Mouse (Mus musculus): Measurements from ENCODE around the gene Ksr1. TPM values are rescaled to one million over a fixed set of nuclear protein-coding genes. Genes with fewer than 3 reads are reported as not detected.
A peak's percentile ranks its signal among the peaks of the same experiment; 100 is the strongest.

Gene Ksr1
- polyA plus RNA-seq, 1 experiment from 2014 or later = 8.6 TPM

DNA sequence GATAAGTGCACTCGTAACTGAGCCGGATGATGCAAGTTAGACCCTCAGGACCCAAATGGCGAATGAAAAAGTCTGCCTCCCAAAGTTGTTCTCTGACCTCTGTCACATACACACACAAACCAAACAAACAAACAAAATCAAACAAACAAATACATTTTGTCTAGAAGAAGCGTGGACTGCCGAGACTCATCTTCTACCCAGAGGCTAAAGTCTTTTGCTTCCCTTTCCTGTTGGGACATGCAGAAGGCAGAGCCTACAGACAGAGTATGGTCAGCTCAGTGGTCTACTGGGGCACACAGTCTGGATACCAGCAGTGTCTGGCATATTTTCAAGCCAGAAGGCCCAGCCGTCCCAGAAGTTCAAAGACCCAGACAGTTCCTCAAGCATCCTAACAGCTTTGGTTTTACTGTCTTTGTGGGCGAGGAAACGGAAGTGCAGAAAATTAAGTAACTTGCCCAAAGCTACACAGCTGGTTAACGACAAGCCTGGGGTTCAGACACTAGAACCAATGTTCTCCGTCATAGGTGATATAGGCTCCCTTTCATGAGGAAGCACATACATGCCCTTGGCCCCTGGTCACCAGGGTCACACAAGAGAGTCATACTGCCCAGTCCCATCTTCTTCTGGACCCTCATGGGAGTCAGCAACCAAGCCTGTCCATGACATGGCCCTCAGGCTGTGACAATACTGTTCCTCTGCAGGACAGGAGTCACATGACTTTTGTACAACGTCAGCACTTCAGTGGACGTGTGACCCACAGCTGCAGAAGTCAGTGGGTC is 163.5 kb downstream of the Ksr1 start:
- Histone ChIP-seq H3K4me2 (ENCODE audit: low read depth, low read length) (no peak overlapping the region), H3K27ac (ENCODE audit: low read depth, low read length) (no peak overlapping the region), H3K9ac (replicated peaks; ENCODE audit: low read depth, low read length) (no peak overlapping the region), H3K4me3 (ENCODE audit: low read depth, low read length) (no peak overlapping the region), H3K9me3 (ENCODE audit: control insufficient read depth, low read length) (no peaks in the 10 kb centered on the region), H3K4me1 (ENCODE audit: control insufficient read depth, insufficient read depth, low read length) (no peaks in the 10 kb centered on the region), H3K36me3 (ENCODE audit: control insufficient read depth, insufficient read depth, low read length) (no peaks in the 10 kb centered on the region), H3K27me3 (ENCODE audit: control insufficient read depth, insufficient read depth, low read length) (no peaks in the 10 kb centered on the region)
- WGBS = 85% methylated on average over 12 of the region's 12 CpGs
- ATAC-seq (ENCODE audit: low read depth) = no peak

DNA sequence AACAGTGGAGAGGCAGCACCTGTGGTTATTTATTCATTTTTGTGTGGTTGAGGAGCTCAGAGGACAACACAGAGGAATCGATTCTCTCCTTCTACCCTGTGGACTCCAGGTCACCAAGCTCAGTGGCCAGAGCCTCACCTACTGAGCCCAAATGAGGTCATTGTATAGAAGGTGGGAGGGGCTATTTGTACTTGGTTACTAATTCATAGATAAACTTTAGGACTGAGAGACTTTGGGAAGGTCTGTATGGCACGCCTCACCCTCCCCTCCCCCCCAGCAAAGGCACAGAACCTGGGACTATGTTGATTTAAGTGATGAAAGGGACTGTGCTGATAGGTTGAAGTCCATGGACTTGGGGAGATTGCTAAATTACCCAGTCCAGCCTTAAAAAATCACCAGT is 164.2 kb downstream of the Ksr1 start:
- ATAC-seq (ENCODE audit: low read depth) = no peak
- no peaks in the 10 kb centered on the region for H3K27me3 ChIP-seq (ENCODE audit: control insufficient read depth, insufficient read depth, low read length)
- no peaks in the 10 kb centered on the region for H3K36me3 ChIP-seq (ENCODE audit: control insufficient read depth, insufficient read depth, low read length)
- WGBS = 91% methylated on average over 2 of the region's 2 CpGs
- no peak overlapping the region for H3K4me3 ChIP-seq (ENCODE audit: low read depth, low read length)
- no peaks in the 10 kb centered on the region for H3K9me3 ChIP-seq (ENCODE audit: control insufficient read depth, low read length)
- H3K4me1 ChIP-seq (ENCODE audit: control insufficient read depth, insufficient read depth, low read length) = no peaks in the 10 kb centered on the region
- no peak overlapping the region for H3K4me2 ChIP-seq (ENCODE audit: low read depth, low read length)
- H3K27ac ChIP-seq (ENCODE audit: low read depth, low read length) = no peak overlapping the region
- no peak overlapping the region for H3K9ac ChIP-seq (replicated peaks; ENCODE audit: low read depth, low read length)

DNA sequence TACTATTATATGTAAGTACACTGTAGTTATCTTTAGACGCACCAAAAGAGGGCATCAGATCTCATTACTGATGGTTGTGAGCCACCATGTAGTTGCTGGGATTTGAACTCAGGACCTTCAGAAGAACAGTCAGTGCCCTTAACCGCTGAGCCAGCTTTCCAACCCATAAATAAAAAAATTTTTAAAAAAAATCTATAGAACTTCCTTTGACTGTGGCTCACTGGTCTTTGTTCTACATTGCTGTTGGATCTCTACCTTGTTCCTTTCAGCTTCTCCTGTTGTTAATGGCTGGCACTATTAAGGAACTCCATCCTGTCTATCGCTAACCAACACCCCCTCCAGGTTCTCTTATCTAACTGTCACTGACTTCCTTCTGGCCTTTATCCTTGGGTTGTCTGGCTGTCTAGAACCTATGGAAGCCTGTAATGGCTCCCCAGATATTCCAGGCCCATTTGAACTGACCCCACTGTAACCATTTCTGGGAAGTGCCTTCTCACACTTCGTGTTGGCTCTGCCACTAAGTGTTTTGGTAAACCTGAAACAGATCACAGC is 166.0 kb downstream of the Ksr1 start:
- 80% methylated on average over 4 of the region's 4 CpGs for WGBS

DNA sequence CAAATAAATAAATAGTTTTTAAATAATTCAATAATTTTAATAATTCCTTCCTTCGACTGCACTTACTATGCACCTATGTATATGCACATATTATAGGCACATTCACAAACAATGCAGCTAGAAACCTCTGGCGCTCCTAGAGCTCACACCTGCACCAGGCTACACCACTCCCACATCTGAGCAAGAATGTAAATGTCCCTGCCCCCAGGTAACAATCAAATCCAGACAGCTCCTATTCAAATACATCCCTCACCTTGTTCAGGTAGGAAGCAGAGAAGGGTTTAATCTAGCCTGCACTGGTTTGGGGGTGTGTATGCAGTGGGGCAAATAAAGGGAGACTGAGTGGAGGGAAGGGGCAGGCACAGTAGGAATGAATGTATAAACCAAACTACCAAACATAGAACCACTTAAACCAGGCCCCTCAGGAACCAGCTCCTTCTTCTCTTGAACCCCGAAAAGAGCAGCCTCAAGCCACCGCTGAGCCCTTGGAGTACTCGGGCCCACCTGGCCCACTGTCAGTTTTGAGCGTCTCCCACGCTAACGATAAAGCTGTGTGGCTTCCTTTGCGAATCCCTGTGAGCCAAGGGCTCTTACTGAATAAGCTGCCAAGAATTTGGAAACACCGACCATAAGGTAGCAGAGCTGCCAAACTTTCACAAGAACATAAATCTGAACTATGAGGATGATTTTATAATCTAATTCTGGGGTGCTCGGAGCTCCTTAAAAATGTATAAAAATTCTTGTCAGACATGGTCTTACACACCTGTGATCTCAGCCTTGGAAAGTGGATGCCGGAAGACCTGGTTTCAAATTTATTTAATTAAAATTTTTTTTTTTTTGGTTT is 167.8 kb downstream of the Ksr1 start:
- Histone ChIP-seq H3K4me2 (ENCODE audit: low read depth, low read length) (no peak overlapping the region), H3K4me3 (ENCODE audit: low read depth, low read length) (no peak overlapping the region), H3K9ac (replicated peaks; ENCODE audit: low read depth, low read length) (no peak overlapping the region), H3K4me1 (ENCODE audit: control insufficient read depth, insufficient read depth, low read length) (no peaks in the 10 kb centered on the region), H3K9me3 (ENCODE audit: control insufficient read depth, low read length) (no peaks in the 10 kb centered on the region), H3K27ac (ENCODE audit: low read depth, low read length) (no peak overlapping the region), H3K36me3 (ENCODE audit: control insufficient read depth, insufficient read depth, low read length) (no peaks in the 10 kb centered on the region), H3K27me3 (ENCODE audit: control insufficient read depth, insufficient read depth, low read length) (no peaks in the 10 kb centered on the region)
- ATAC-seq (ENCODE audit: low read depth) = no peak
- WGBS = 84% methylated on average over 12 of the region's 12 CpGs

More for the DNA sequence above, 166.0 kb downstream of the Ksr1 start:
- H3K27me3 ChIP-seq (ENCODE audit: control insufficient read depth, insufficient read depth, low read length) = no peaks in the 10 kb centered on the region
- no peaks in the 10 kb centered on the region for H3K36me3 ChIP-seq (ENCODE audit: control insufficient read depth, insufficient read depth, low read length)
- no peaks in the 10 kb centered on the region for H3K9me3 ChIP-seq (ENCODE audit: control insufficient read depth, low read length)
- H3K4me2 ChIP-seq (ENCODE audit: low read depth, low read length) = no peak overlapping the region
- H3K4me1 ChIP-seq (ENCODE audit: control insufficient read depth, insufficient read depth, low read length) = no peaks in the 10 kb centered on the region
- H3K9ac ChIP-seq (replicated peaks; ENCODE audit: low read depth, low read length) = no peak overlapping the region
- H3K4me3 ChIP-seq (ENCODE audit: low read depth, low read length) = no peak overlapping the region
- ATAC-seq (ENCODE audit: low read depth) = no peak
- no peak overlapping the region for H3K27ac ChIP-seq (ENCODE audit: low read depth, low read length)

DNA sequence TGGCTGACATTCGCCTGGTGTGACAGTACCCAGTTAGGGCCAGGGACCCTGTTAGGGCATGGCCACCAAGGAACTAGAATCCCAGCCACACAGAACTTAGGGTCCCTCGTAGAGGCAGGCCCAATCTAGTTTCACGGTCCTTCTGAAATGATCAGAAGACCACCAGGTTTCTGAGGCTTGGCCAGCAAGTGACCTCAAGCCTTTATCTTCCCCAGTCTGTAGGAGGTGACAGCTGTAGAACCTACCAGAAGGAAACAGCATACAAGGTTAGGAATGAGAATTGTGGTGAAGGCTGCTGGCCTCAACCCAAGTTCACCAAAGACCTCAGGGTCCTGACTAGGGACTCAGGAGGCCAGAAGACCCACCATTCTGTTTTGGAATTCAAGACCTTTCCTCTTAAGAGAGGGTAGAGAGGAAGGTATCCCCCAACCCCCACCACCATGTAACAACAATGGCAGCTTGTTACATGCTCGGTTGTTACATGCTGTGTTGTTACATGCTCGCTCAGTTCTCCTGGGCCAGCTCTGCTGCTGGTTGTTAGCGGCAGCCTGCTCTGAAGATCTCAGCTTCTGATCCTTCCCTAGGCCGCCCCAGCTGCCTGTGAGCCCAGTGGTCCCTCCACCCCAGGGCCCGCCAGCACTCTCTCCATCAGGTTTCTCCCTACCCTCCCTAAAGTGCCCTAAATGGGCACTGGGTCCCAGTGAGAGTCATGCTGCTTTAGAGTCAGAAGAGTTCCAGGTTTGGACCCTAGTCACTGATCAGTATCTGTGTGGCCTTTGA is 169.3 kb downstream of the Ksr1 start:
- H3K36me3 ChIP-seq (ENCODE audit: control insufficient read depth, insufficient read depth, low read length) = no peaks in the 10 kb centered on the region
- no peak overlapping the region for H3K27ac ChIP-seq (ENCODE audit: low read depth, low read length)
- ATAC-seq (ENCODE audit: low read depth) = no peak
- no peak overlapping the region for H3K4me3 ChIP-seq (ENCODE audit: low read depth, low read length)
- no peaks in the 10 kb centered on the region for H3K27me3 ChIP-seq (ENCODE audit: control insufficient read depth, insufficient read depth, low read length)
- H3K4me1 ChIP-seq (ENCODE audit: control insufficient read depth, insufficient read depth, low read length) = peaks cover 4% of the 10 kb centered on the region; the same call in 1 of the 2 replicates
- H3K9ac ChIP-seq (replicated peaks; ENCODE audit: low read depth, low read length) = no peak overlapping the region
- no peak overlapping the region for H3K4me2 ChIP-seq (ENCODE audit: low read depth, low read length)
- WGBS = 84% methylated on average over 8 of the region's 8 CpGs
- no peaks in the 10 kb centered on the region for H3K9me3 ChIP-seq (ENCODE audit: control insufficient read depth, low read length)

DNA sequence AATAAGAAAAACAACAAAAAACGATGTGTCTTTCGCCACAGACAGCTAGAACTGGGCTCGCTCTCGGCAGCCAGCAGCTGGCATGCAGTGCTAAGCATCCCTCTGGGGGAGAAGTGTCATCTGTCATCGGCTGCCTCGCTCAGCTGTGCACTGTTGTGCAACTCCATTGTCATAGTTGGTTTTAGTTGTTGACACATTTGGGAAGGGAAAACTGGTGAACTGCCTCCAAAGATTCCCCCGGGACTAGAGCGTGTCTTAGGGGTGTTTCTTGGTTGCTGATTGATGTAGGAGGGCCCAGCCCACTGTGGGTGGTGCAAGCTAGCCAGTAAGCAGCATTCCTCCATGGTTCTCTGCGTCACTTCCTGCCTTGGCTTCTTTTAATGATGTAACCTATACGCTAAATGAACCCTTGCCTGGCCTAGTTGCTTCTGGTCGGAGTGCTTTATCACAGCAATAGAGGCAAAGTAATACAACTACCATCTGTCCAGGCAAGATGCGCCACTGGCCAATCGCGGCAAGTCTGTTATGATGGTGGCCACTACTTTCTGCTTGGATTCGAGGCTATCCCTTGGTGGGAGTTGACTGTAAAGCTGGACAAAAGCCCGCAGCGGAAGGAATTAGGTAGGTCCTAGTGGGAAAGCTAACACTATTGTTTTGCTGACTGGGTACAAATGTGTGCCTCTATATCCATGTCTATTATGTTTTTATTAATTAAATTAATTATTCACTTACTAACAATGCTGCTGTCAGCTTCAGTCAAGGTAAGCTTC is 172.6 kb downstream of the Ksr1 start:
- H3K36me3 ChIP-seq (ENCODE audit: control insufficient read depth, insufficient read depth, low read length) = no peaks in the 10 kb centered on the region
- peak; percentile 73; the same call in 1 of the 2 replicates for ATAC-seq (ENCODE audit: low read depth)
- H3K4me3 ChIP-seq (ENCODE audit: low read depth, low read length) = no peak overlapping the region
- H3K27ac ChIP-seq (ENCODE audit: low read depth, low read length) = peak overlapping the region; percentile 52; the same call in 1 of the 2 replicates
- 0 out of 2 replicates have a peak overlapping the region, but pooled peaks have one; percentile 11 for H3K4me2 ChIP-seq (ENCODE audit: low read depth, low read length)
- WGBS = 50% methylated on average over 17 of the region's 17 CpGs
- H3K27me3 ChIP-seq (ENCODE audit: control insufficient read depth, insufficient read depth, low read length) = no peaks in the 10 kb centered on the region
- H3K9me3 ChIP-seq (ENCODE audit: control insufficient read depth, low read length) = no peaks in the 10 kb centered on the region
- H3K9ac ChIP-seq (replicated peaks; ENCODE audit: low read depth, low read length) = no peak overlapping the region
- peaks cover 4% of the 10 kb centered on the region; the same call in 1 of the 2 replicates for H3K4me1 ChIP-seq (ENCODE audit: control insufficient read depth, insufficient read depth, low read length)

DNA sequence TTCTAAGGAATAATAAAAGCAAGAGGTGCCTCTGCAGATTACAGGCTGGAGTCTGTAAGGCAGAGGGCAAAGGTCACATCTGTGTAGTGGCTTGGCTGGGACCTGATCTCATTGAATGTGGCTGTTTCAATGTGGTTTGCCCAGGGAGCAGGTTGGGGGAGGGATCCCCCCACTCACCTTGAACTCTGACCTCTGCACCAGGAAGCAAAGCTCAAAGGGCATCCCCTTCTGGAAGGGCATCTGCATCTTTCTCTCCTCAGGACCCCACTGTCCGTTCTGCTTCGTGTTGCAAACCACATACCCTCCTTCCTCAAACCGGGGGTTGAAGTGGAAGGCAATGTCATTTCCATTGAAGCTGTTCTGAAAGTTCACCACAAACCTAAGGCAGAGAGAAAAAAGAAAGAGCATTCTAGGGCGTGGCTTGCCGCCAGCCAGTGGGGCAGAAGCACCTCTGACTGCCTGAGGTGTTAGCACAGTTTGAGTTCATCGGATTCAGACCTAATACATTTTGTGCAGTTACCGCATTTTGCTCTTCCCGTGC is 173.3 kb downstream of the Ksr1 start:
- Histone ChIP-seq H3K4me2 (ENCODE audit: low read depth, low read length) (0 out of 2 replicates have a peak overlapping the region, but pooled peaks have one; percentile 11), H3K9ac (replicated peaks; ENCODE audit: low read depth, low read length) (no peak overlapping the region), H3K27ac (ENCODE audit: low read depth, low read length) (peak overlapping the region; percentile 52; the same call in 1 of the 2 replicates), H3K4me3 (ENCODE audit: low read depth, low read length) (no peak overlapping the region), H3K9me3 (ENCODE audit: control insufficient read depth, low read length) (no peaks in the 10 kb centered on the region), H3K4me1 (ENCODE audit: control insufficient read depth, insufficient read depth, low read length) (peaks cover 4% of the 10 kb centered on the region; the same call in 1 of the 2 replicates), H3K36me3 (ENCODE audit: control insufficient read depth, insufficient read depth, low read length) (no peaks in the 10 kb centered on the region), H3K27me3 (ENCODE audit: control insufficient read depth, insufficient read depth, low read length) (no peaks in the 10 kb centered on the region)
- 46% methylated on average over 8 of the region's 8 CpGs for WGBS
- ATAC-seq (ENCODE audit: low read depth) = no peak

DNA sequence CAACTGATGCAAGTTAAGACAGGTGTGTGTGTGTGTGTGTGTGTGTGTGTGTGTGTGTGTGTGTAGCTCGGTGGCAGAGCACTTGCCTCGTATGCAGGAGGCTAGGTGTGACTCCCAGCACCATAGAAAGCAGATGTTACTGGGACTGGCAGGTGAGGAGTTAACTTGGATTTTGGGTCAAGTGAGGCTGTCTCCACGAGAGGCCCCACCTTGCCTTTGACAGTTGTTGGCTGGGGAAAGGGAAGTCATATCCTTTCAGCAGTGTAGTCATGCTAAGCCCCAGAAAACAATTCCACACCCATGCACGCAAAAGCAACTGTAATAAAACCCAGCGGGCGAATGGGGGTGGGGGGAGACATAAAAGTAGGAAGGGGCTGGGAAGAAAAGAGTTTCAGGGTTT is 173.9 kb downstream of the Ksr1 start:
- Histone ChIP-seq H3K9ac (replicated peaks; ENCODE audit: low read depth, low read length) (no peak overlapping the region), H3K4me1 (ENCODE audit: control insufficient read depth, insufficient read depth, low read length) (peaks cover 4% of the 10 kb centered on the region; the same call in 1 of the 2 replicates), H3K9me3 (ENCODE audit: control insufficient read depth, low read length) (no peaks in the 10 kb centered on the region), H3K4me3 (ENCODE audit: low read depth, low read length) (no peak overlapping the region), H3K36me3 (ENCODE audit: control insufficient read depth, insufficient read depth, low read length) (no peaks in the 10 kb centered on the region), H3K4me2 (ENCODE audit: low read depth, low read length) (no peak overlapping the region), H3K27ac (ENCODE audit: low read depth, low read length) (no peak overlapping the region), H3K27me3 (ENCODE audit: control insufficient read depth, insufficient read depth, low read length) (no peaks in the 10 kb centered on the region)
- 31% methylated on average over 6 of the region's 6 CpGs for WGBS
- ATAC-seq (ENCODE audit: low read depth) = no peak

Measured in neural tube, embryonic 14.5 days (tissue).